Mouse (Mus musculus): ENCODE data around the gene Taok3.

DNA sequence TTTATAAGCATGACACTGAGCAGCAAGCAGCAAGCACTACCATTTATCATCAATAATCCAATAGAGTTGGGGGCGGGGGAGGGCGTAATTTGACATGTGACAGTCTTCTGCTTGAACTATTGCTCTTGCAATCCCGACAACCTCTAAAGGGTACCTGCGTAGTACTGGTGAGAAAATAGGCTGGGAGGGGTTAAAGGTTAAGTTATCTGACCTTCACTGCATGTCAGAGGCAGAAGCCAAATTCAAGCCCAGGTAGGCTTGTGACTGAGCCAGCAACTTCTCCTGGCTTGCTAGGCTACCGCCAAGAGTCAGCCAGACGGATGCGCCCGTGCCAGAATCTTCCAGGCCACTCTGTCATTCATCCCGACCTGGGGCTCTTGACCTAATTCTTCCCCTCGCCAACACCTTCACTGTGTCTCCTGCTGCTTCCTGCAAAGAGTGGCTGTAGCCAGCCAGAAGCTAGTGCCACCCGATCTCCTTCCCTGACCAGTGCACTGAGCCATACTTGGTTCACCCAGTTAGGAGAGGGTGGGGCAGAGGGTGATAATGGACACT is 47.0 kb downstream of the Taok3 start:
- TF ChIP-seq CTCF (IDR thresholded peaks at IDR 0.05; ENCODE audit: control insufficient read depth, insufficient read depth, insufficient read length) (no peak), MAX (IDR thresholded peaks at IDR 0.05) (no peak), FOSL1 (IDR thresholded peaks at IDR 0.05; ENCODE audit: insufficient read depth, low read length, poor library complexity, severe bottlenecking) (no peak)
